Mouse (Mus musculus) ES-Bruce4 (cell line): ENCODE results near the gene Pgm2l1.

Experiments used
- EP300 ChIP-seq: IDR thresholded peaks from 2 replicates; pipeline ENCODE4 v1.6.1; 2011; ENCODE audit warnings: low read depth, low read length; ENCODE audit not compliant: insufficient read depth
- POLR2A ChIP-seq: IDR thresholded peaks from one replicate; pipeline ENCODE4 v1.8.1; 2011; ENCODE audit warnings: low read length; ENCODE audit not compliant: insufficient read depth

DNA sequence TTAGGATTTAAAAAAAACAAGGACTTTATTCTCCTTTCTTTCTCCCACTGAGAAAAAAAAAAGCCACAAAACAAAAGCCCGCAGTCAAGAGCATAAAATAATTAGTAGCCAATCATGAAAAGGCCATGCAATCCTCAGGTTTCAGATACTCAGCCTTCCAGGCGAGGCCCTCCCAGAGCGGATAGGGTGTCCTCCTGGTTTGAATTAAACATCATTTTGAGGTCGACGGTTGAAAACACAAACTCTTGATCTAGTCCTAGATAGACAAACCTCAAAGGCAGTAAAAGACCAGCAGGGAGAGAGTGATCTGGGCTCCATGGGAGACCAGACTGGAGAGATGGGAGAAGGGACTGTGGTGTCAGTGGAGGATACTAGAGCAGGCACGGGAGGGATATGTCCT, 22.3 kb upstream of the Pgm2l1 start:
- TF ChIP-seq POLR2A (no peak), EP300 (no peak)
